Mouse (Mus musculus): ENCODE results near the gene Kirrel2.

GRCm38 (mm10) chr7:30490957-30491307 lies 33.4 kb upstream of the Kirrel2 start:
- no peak for TF ChIP-seq POLR2A (IDR thresholded peaks at IDR 0.05; ENCODE audit: borderline replicate concordance, extremely low read depth, low read depth, low read length)
- no peak for TF ChIP-seq CTCF (IDR thresholded peaks at IDR 0.05; ENCODE audit: insufficient read depth, low read length)

Data from lung, adult 2 months (tissue).